Mouse (Mus musculus): ENCODE results near the gene Cd200r3. TPM values are rescaled to one million over a fixed set of nuclear protein-coding genes. Genes with fewer than 3 reads are reported as not detected.

Cd200r3 gene
- polyA plus RNA-seq, 1 experiment: 0.38 TPM

- TF ChIP-seq CTCF (IDR thresholded peaks at IDR 0.05; ENCODE audit: borderline replicate concordance, control insufficient read depth, extremely low read depth, insufficient read depth, low read length, poor library complexity) (no peak), POLR2A (IDR thresholded peaks at IDR 0.05; ENCODE audit: control insufficient read depth, extremely low read depth, insufficient read depth, low read length, poor library complexity) (no peak)
- WGBS: 100% methylated on average over 1 of the region's 1 CpGs
- Histone ChIP-seq H3K36me3 (ENCODE audit: control insufficient read depth, insufficient read depth, low read length) (no peaks in the 10 kb centered on the region), H3K27me3 (ENCODE audit: control insufficient read depth, insufficient read depth, low read length) (no peaks in the 10 kb centered on the region), H3K4me3 (ENCODE audit: control insufficient read depth, insufficient read depth, low read length) (no peak overlapping the region), H3K4me1 (replicated peaks; ENCODE audit: control insufficient read depth, insufficient read depth, low read length) (no peaks in the 10 kb centered on the region), H3K27ac (ENCODE audit: control insufficient read depth, insufficient read depth, low read length) (no peak overlapping the region)
- no peak for DNase-seq
Observed at GRCm38 (mm10) chr16:44996701-44997100, 53.2 kb downstream of the Cd200r3 start.

- DNase-seq: no peak
- Histone ChIP-seq H3K4me3 (ENCODE audit: control insufficient read depth, insufficient read depth, low read length) (no peak overlapping the region), H3K36me3 (ENCODE audit: control insufficient read depth, insufficient read depth, low read length) (no peaks in the 10 kb centered on the region), H3K27ac (ENCODE audit: control insufficient read depth, insufficient read depth, low read length) (no peak overlapping the region), H3K27me3 (ENCODE audit: control insufficient read depth, insufficient read depth, low read length) (no peaks in the 10 kb centered on the region), H3K4me1 (replicated peaks; ENCODE audit: control insufficient read depth, insufficient read depth, low read length) (no peaks in the 10 kb centered on the region)
- 27% methylated on average over 3 of the region's 3 CpGs for WGBS
- no peak for TF ChIP-seq CTCF (IDR thresholded peaks at IDR 0.05; ENCODE audit: borderline replicate concordance, control insufficient read depth, extremely low read depth, insufficient read depth, low read length, poor library complexity)
- no peak for TF ChIP-seq POLR2A (IDR thresholded peaks at IDR 0.05; ENCODE audit: control insufficient read depth, extremely low read depth, insufficient read depth, low read length, poor library complexity)
Observed at GRCm38 (mm10) chr16:44999537-44999936, 56.1 kb downstream of the Cd200r3 start.

- no peaks in the 10 kb centered on the region for H3K36me3 ChIP-seq (ENCODE audit: control insufficient read depth, insufficient read depth, low read length)
- no peak for TF ChIP-seq POLR2A (IDR thresholded peaks at IDR 0.05; ENCODE audit: control insufficient read depth, extremely low read depth, insufficient read depth, low read length, poor library complexity)
- no peak for TF ChIP-seq CTCF (IDR thresholded peaks at IDR 0.05; ENCODE audit: borderline replicate concordance, control insufficient read depth, extremely low read depth, insufficient read depth, low read length, poor library complexity)
- DNase-seq: no peak
- H3K4me3 ChIP-seq (ENCODE audit: control insufficient read depth, insufficient read depth, low read length): no peak overlapping the region
- 0 out of 2 replicates have a peak, but pooled peaks cover 7% of the 10 kb centered on the region for H3K4me1 ChIP-seq (replicated peaks; ENCODE audit: control insufficient read depth, insufficient read depth, low read length)
- H3K27me3 ChIP-seq (ENCODE audit: control insufficient read depth, insufficient read depth, low read length): no peaks in the 10 kb centered on the region
- 79% methylated on average over 3 of the region's 3 CpGs for WGBS
- no peak overlapping the region for H3K27ac ChIP-seq (ENCODE audit: control insufficient read depth, insufficient read depth, low read length)
Observed at GRCm38 (mm10) chr16:45004443-45004842, 61.0 kb downstream of the Cd200r3 start.

GRCm38 (mm10) chr16:45005280-45005679 lies 61.8 kb downstream of the Cd200r3 start:
- H3K4me3 ChIP-seq (ENCODE audit: control insufficient read depth, insufficient read depth, low read length): no peak overlapping the region
- H3K36me3 ChIP-seq (ENCODE audit: control insufficient read depth, insufficient read depth, low read length): no peaks in the 10 kb centered on the region
- no peaks in the 10 kb centered on the region for H3K27me3 ChIP-seq (ENCODE audit: control insufficient read depth, insufficient read depth, low read length)
- no peak overlapping the region for H3K27ac ChIP-seq (ENCODE audit: control insufficient read depth, insufficient read depth, low read length)
- WGBS: 66% methylated on average over 3 of the region's 3 CpGs
- H3K4me1 ChIP-seq (replicated peaks; ENCODE audit: control insufficient read depth, insufficient read depth, low read length): 0 out of 2 replicates have a peak, but pooled peaks cover 7% of the 10 kb centered on the region
- TF ChIP-seq CTCF (IDR thresholded peaks at IDR 0.05; ENCODE audit: borderline replicate concordance, control insufficient read depth, extremely low read depth, insufficient read depth, low read length, poor library complexity) (no peak), POLR2A (IDR thresholded peaks at IDR 0.05; ENCODE audit: control insufficient read depth, extremely low read depth, insufficient read depth, low read length, poor library complexity) (no peak)
- no peak for DNase-seq

- no peaks in the 10 kb centered on the region for H3K36me3 ChIP-seq (ENCODE audit: control insufficient read depth, insufficient read depth, low read length)
- DNase-seq: peak; percentile 15
- 36% methylated on average over 2 of the region's 2 CpGs for WGBS
- TF ChIP-seq POLR2A (IDR thresholded peaks at IDR 0.05; ENCODE audit: control insufficient read depth, extremely low read depth, insufficient read depth, low read length, poor library complexity) (no peak), CTCF (IDR thresholded peaks at IDR 0.05; ENCODE audit: borderline replicate concordance, control insufficient read depth, extremely low read depth, insufficient read depth, low read length, poor library complexity) (no peak)
- H3K4me3 ChIP-seq (ENCODE audit: control insufficient read depth, insufficient read depth, low read length): no peak overlapping the region
- no peak overlapping the region for H3K27ac ChIP-seq (ENCODE audit: control insufficient read depth, insufficient read depth, low read length)
- 0 out of 2 replicates have a peak, but pooled peaks cover 7% of the 10 kb centered on the region for H3K4me1 ChIP-seq (replicated peaks; ENCODE audit: control insufficient read depth, insufficient read depth, low read length)
- H3K27me3 ChIP-seq (ENCODE audit: control insufficient read depth, insufficient read depth, low read length): no peaks in the 10 kb centered on the region
Observed at GRCm38 (mm10) chr16:45006971-45007370, 63.5 kb downstream of the Cd200r3 start.

- no peak for TF ChIP-seq CTCF (IDR thresholded peaks at IDR 0.05; ENCODE audit: borderline replicate concordance, control insufficient read depth, extremely low read depth, insufficient read depth, low read length, poor library complexity)
- TF ChIP-seq POLR2A (IDR thresholded peaks at IDR 0.05; ENCODE audit: control insufficient read depth, extremely low read depth, insufficient read depth, low read length, poor library complexity): no peak
- Histone ChIP-seq H3K4me3 (ENCODE audit: control insufficient read depth, insufficient read depth, low read length) (no peak overlapping the region), H3K27me3 (ENCODE audit: control insufficient read depth, insufficient read depth, low read length) (no peaks in the 10 kb centered on the region), H3K27ac (ENCODE audit: control insufficient read depth, insufficient read depth, low read length) (no peak overlapping the region), H3K36me3 (ENCODE audit: control insufficient read depth, insufficient read depth, low read length) (no peaks in the 10 kb centered on the region), H3K4me1 (replicated peaks; ENCODE audit: control insufficient read depth, insufficient read depth, low read length) (0 out of 2 replicates have a peak, but pooled peaks cover 7% of the 10 kb centered on the region)
- no peak for DNase-seq
- 87% methylated on average over 4 of the region's 4 CpGs for WGBS
Observed at GRCm38 (mm10) chr16:45007807-45008206, 64.3 kb downstream of the Cd200r3 start.

GRCm38 (mm10) chr16:45009634-45010033 lies 66.2 kb downstream of the Cd200r3 start:
- H3K36me3 ChIP-seq (ENCODE audit: control insufficient read depth, insufficient read depth, low read length): no peaks in the 10 kb centered on the region
- no peak overlapping the region for H3K27ac ChIP-seq (ENCODE audit: control insufficient read depth, insufficient read depth, low read length)
- no peak for DNase-seq
- H3K4me3 ChIP-seq (ENCODE audit: control insufficient read depth, insufficient read depth, low read length): no peak overlapping the region
- TF ChIP-seq POLR2A (IDR thresholded peaks at IDR 0.05; ENCODE audit: control insufficient read depth, extremely low read depth, insufficient read depth, low read length, poor library complexity) (no peak), CTCF (IDR thresholded peaks at IDR 0.05; ENCODE audit: borderline replicate concordance, control insufficient read depth, extremely low read depth, insufficient read depth, low read length, poor library complexity) (no peak)
- 96% methylated on average over 5 of the region's 5 CpGs for WGBS
- 0 out of 2 replicates have a peak, but pooled peaks cover 7% of the 10 kb centered on the region for H3K4me1 ChIP-seq (replicated peaks; ENCODE audit: control insufficient read depth, insufficient read depth, low read length)
- H3K27me3 ChIP-seq (ENCODE audit: control insufficient read depth, insufficient read depth, low read length): no peaks in the 10 kb centered on the region
